In genomic region chr5:124822128-124822894, GRCm38 (mm10) we compare ENCODE assay signal across 22 mouse cellular contexts. TPM values are rescaled to one million over a fixed set of nuclear protein-coding genes. Genes with fewer than 3 reads are reported as not detected.
DNase-seq lines count a peak whose midpoint lies in the region; ATAC-seq lines count a peak whose summit lies in the region.
"Had no signal": no experiment of that assay in that cellular context is flagged by ENCODE, and none has a peak within 500 bp of the region (broad histone marks: within the 10 kb centered on the region; RNA-seq: fewer than 3 reads in every experiment).

No protein-coding gene starts in this region.

- 0 out of 2 replicates have a peak overlapping the region, but pooled peaks have one; percentile 4 for H3K4me2 ChIP-seq in limb, embryonic 12.5 days
- H3K4me2 ChIP-seq in limb, embryonic 13.5 days (replicated peaks), result peak overlapping the region; percentile 25
- H3K4me2 ChIP-seq in heart, embryonic 11.5 days, result no peak overlapping the region
- H3K4me2 ChIP-seq: heart, embryonic 13.5 days; hindbrain, embryonic 13.5 days; midbrain, embryonic 13.5 days; neural tube, embryonic 13.5 days had no signal

- no peak for ATAC-seq in cerebellum, adult (ENCODE audit: insufficient number of reproducible peaks, low FRiP score, low TSS enrichment)
- ATAC-seq in limb, embryonic 12.5 days (ENCODE audit: insufficient number of reproducible peaks, insufficient read depth, low FRiP score, low TSS enrichment, low read depth), result peak; percentile 53; the same call in 1 of the 2 replicates
- peak; percentile 69; the same call in 1 of the 2 replicates for ATAC-seq in limb, embryonic 13.5 days (ENCODE audit: low FRiP score, low read depth)
- ATAC-seq in heart, embryonic 11.5 days (replicated peaks; ENCODE audit: insufficient number of reproducible peaks, low FRiP score, low TSS enrichment), result no peak
- ATAC-seq: inflammation-experienced regulatory T-cells, adult 6 months; lung, postnatal 0 days; midbrain, embryonic 13.5 days had no signal

- 74% methylated on average over 18 of the region's 18 CpGs for WGBS in limb, embryonic 12.5 days
- WGBS in limb, embryonic 10.5 days, result 87% methylated on average over 18 of the region's 18 CpGs
- WGBS in limb, embryonic 13.5 days, result 57% methylated on average over 18 of the region's 18 CpGs
- 82% methylated on average over 18 of the region's 18 CpGs for WGBS in heart, embryonic 11.5 days (ENCODE audit: insufficient replicate concordance)

- peaks cover 10% of the 10 kb centered on the region for H3K4me1 ChIP-seq in limb, embryonic 12.5 days (replicated peaks)
- H3K4me1 ChIP-seq in limb, embryonic 10.5 days, result no peaks in the 10 kb centered on the region
- H3K4me1 ChIP-seq in limb, embryonic 13.5 days, result peaks cover 18% of the 10 kb centered on the region
- H3K4me1 ChIP-seq in heart, embryonic 11.5 days (ENCODE audit: control insufficient read depth, insufficient read depth, low read length), result no peaks in the 10 kb centered on the region
- H3K4me1 ChIP-seq: forebrain, embryonic 10.5 days; heart, embryonic 13.5 days; midbrain, embryonic 13.5 days; neural tube, embryonic 13.5 days had no signal

- peaks cover 15% of the 10 kb centered on the region for H3K9me3 ChIP-seq in limb, embryonic 12.5 days
- H3K9me3 ChIP-seq in limb, embryonic 10.5 days (replicated peaks), result no peaks in the 10 kb centered on the region
- peaks cover 5% of the 10 kb centered on the region; the same call in 1 of the 2 replicates for H3K9me3 ChIP-seq in limb, embryonic 13.5 days
- H3K9me3 ChIP-seq in heart, embryonic 11.5 days (replicated peaks; ENCODE audit: control insufficient read depth, low read length), result no peaks in the 10 kb centered on the region
- H3K9me3 ChIP-seq: hindbrain, embryonic 13.5 days; midbrain, embryonic 13.5 days had no signal

- H3K27me3 ChIP-seq in limb, embryonic 12.5 days, result no peaks in the 10 kb centered on the region; the same call in 1 of the 2 replicates
- no peaks in the 10 kb centered on the region for H3K27me3 ChIP-seq in limb, embryonic 10.5 days (ENCODE audit: low read depth, poor library complexity, severe bottlenecking)
- no peaks in the 10 kb centered on the region for H3K27me3 ChIP-seq in limb, embryonic 13.5 days
- peaks cover 10% of the 10 kb centered on the region for H3K27me3 ChIP-seq in heart, embryonic 11.5 days (ENCODE audit: control insufficient read depth, insufficient read depth, low read length)
- H3K27me3 ChIP-seq: hindbrain, embryonic 13.5 days; midbrain, embryonic 13.5 days; neural tube, embryonic 13.5 days had no signal

- H3K36me3 ChIP-seq in limb, embryonic 12.5 days, result no peaks in the 10 kb centered on the region
- H3K36me3 ChIP-seq in limb, embryonic 10.5 days, result no peaks in the 10 kb centered on the region
- no peaks in the 10 kb centered on the region for H3K36me3 ChIP-seq in limb, embryonic 13.5 days
- H3K36me3 ChIP-seq in heart, embryonic 11.5 days (ENCODE audit: control insufficient read depth, insufficient read depth, low read length), result no peaks in the 10 kb centered on the region
- H3K36me3 ChIP-seq: forebrain, embryonic 10.5 days; heart, embryonic 13.5 days; hindbrain, embryonic 13.5 days; midbrain, embryonic 13.5 days; neural tube, embryonic 13.5 days had no signal

- H3K9ac ChIP-seq in limb, embryonic 12.5 days (replicated peaks), result no peak overlapping the region
- H3K9ac ChIP-seq in limb, embryonic 13.5 days, result no peak overlapping the region
- no peak overlapping the region for H3K9ac ChIP-seq in heart, embryonic 11.5 days (ENCODE audit: low read depth, low read length)
- H3K9ac ChIP-seq: heart, embryonic 13.5 days; hindbrain, embryonic 13.5 days; liver, embryonic 14.5 days; midbrain, embryonic 13.5 days; neural tube, embryonic 13.5 days had no signal

- DNase-seq in cerebellum, adult 18-20 months, result peak; percentile 47 to 62
- DNase-seq in limb, embryonic 10.5 days (ENCODE audit: low spot score), result no peak
- DNase-seq in NIH3T3 (ENCODE audit: low read depth), result peak; percentile 33
- no peak for DNase-seq in neural tube, embryonic 10.5 days (ENCODE audit: extremely low spot score, low spot score)
- DNase-seq: adrenal gland, postnatal 25 days; gastrocnemius, adult 2 months; kidney, adult 8-10 months; kidney, postnatal 14 days; thymus, postnatal 36 days had no signal

- no peak overlapping the region for H3K4me3 ChIP-seq in limb, embryonic 12.5 days (replicated peaks)
- H3K4me3 ChIP-seq in limb, embryonic 10.5 days, result no peak overlapping the region
- no peak overlapping the region for H3K4me3 ChIP-seq in limb, embryonic 13.5 days
- H3K4me3 ChIP-seq in heart, embryonic 11.5 days (ENCODE audit: low read depth, low read length), result no peak overlapping the region
- H3K4me3 ChIP-seq: forebrain, embryonic 10.5 days; gastrocnemius, adult 2 months; heart, embryonic 13.5 days; hindbrain, embryonic 13.5 days; layer of hippocampus, adult 2 months; midbrain, embryonic 13.5 days; neural tube, embryonic 13.5 days had no signal

- peak overlapping the region; percentile 17; the same call in 1 of the 2 replicates for H3K27ac ChIP-seq in limb, embryonic 12.5 days
- H3K27ac ChIP-seq in limb, embryonic 10.5 days, result no peak overlapping the region
- peak overlapping the region; percentile 44; the same call in 1 of the 2 replicates for H3K27ac ChIP-seq in limb, embryonic 13.5 days
- H3K27ac ChIP-seq in heart, embryonic 11.5 days (ENCODE audit: low read depth, low read length), result no peak overlapping the region
- H3K27ac ChIP-seq: forebrain, embryonic 10.5 days; gastrocnemius, adult 2 months; heart, embryonic 13.5 days; hindbrain, embryonic 13.5 days; layer of hippocampus, adult 2 months; liver, embryonic 14.5 days; midbrain, embryonic 13.5 days; neural tube, embryonic 13.5 days had no signal

RNA-seq across cellular contexts. Expression of gene Ccdc92, which starts 39.9 kb away (rescaled TPM):
- 7.9 and 8.2 TPM in 2 replicates for polyA plus RNA-seq in limb, embryonic 12.5 days (2016; fragmentation: Nextera tagmentation; extraction: Ambion mirVana)
- 6.1 and 8.1 TPM in 2 replicates for polyA plus RNA-seq in limb, embryonic 10.5 days (2016; fragmentation: Nextera tagmentation; extraction: Ambion mirVana)
- polyA plus RNA-seq in limb, embryonic 13.5 days (2015; fragmentation: Nextera tagmentation; extraction: Ambion mirVana), result 5.3 and 6.1 TPM in 2 replicates
- 5.3 and 5.8 TPM in 2 replicates for polyA plus RNA-seq in heart, embryonic 11.5 days (2014; fragmentation: Nextera tagmentation; extraction: Ambion mirVana)

RNA-seq across cellular contexts. Expression of gene Zfp664, which starts 40.2 kb away (rescaled TPM):
- polyA plus RNA-seq in limb, embryonic 12.5 days (2016; fragmentation: Nextera tagmentation; extraction: Ambion mirVana), result 118 and 125 TPM in 2 replicates
- 150 and 157 TPM in 2 replicates for polyA plus RNA-seq in limb, embryonic 10.5 days (2016; fragmentation: Nextera tagmentation; extraction: Ambion mirVana)
- polyA plus RNA-seq in limb, embryonic 13.5 days (2015; fragmentation: Nextera tagmentation; extraction: Ambion mirVana), result 102 and 116 TPM in 2 replicates
- 54.9 and 63.8 TPM in 2 replicates for polyA plus RNA-seq in heart, embryonic 11.5 days (2014; fragmentation: Nextera tagmentation; extraction: Ambion mirVana)

Comparison
In these comparisons a context has a peak if more than half of its experiments do, and no peak if none do; other contexts are left out.
1. H3K27ac ChIP-seq: peak in limb, embryonic 12.5 days (single experiment) and limb, embryonic 13.5 days (single experiment); none in limb, embryonic 10.5 days (single experiment) and heart, embryonic 11.5 days (single experiment).
2. DNase-seq: peak in cerebellum, adult 18-20 months (2 of 2) and NIH3T3 (single experiment); none in limb, embryonic 10.5 days (single experiment) and neural tube, embryonic 10.5 days (single experiment).
3. ATAC-seq: peak in limb, embryonic 12.5 days (single experiment) and limb, embryonic 13.5 days (single experiment); none in cerebellum, adult (single experiment) and heart, embryonic 11.5 days (single experiment).